Mouse (Mus musculus) MEL (cell line): Measurements from ENCODE around the gene Lhfpl2.

Experiments used
- CHD1 ChIP-seq: IDR thresholded peaks from 2 replicates; pipeline ENCODE4 v1.6.1; 2012; ENCODE audit warnings: low read depth, mild to moderate bottlenecking, inconsistent platforms, low read length, improper control_type of control experiment
- CHD2 ChIP-seq: IDR thresholded peaks from 2 replicates; pipeline ENCODE4 v1.6.1; 2011; ENCODE audit warnings: low read length, improper control_type of control experiment
- CTCF ChIP-seq, 3 experiments: IDR thresholded peaks in 2 of 3; conservative IDR thresholded peaks in 1 of 3; 2 replicates each; pipeline ENCODE4 v1.5.1; 2011 to 2012; ENCODE audit warnings: low read length in 3 of 3, low read depth in 2 of 3, mild to moderate bottlenecking in 2 of 3, improper control_type of control experiment in 1 of 3, inconsistent platforms in 1 of 3, mixed read lengths in 1 of 3, moderate library complexity in 1 of 3; ENCODE audit not compliant: control insufficient read depth in 1 of 3, insufficient read depth in 1 of 3, poor library complexity in 1 of 3, severe bottlenecking in 1 of 3
- E2F4 ChIP-seq: IDR thresholded peaks from 2 replicates; pipeline ENCODE4 v1.6.1; 2011; ENCODE audit warnings: low read depth, low read length, improper control_type of control experiment, borderline replicate concordance
- KAT2A ChIP-seq: conservative IDR thresholded peaks from 2 replicates; pipeline ENCODE4 v1.6.1; 2012; ENCODE audit warnings: low read depth, low read length, improper control_type of control experiment, inconsistent platforms
- MAZ ChIP-seq: IDR thresholded peaks from 2 replicates; pipeline ENCODE4 v1.6.1; 2012; ENCODE audit warnings: low read depth, mild to moderate bottlenecking, inconsistent platforms, low read length, improper control_type of control experiment
- MEF2A ChIP-seq: IDR thresholded peaks from 2 replicates; pipeline ENCODE4 v1.6.1; 2014; ENCODE audit warnings: low read depth, mild to moderate bottlenecking, inconsistent platforms, low read length, improper control_type of control experiment; ENCODE audit not compliant: poor library complexity, insufficient replicate concordance, severe bottlenecking; ENCODE audit errors: extremely low read depth
- NELFE ChIP-seq: IDR thresholded peaks from 2 replicates; pipeline ENCODE4 v1.6.1; 2011; ENCODE audit warnings: low read depth, low read length, improper control_type of control experiment
- POLR2AphosphoS2 ChIP-seq: IDR thresholded peaks from 2 replicates; pipeline ENCODE4 v1.6.1; 2011; ENCODE audit warnings: low read length, improper control_type of control experiment
- POLR2AphosphoS5 ChIP-seq: IDR thresholded peaks from 2 replicates; pipeline ENCODE4 v1.6.1; 2012; ENCODE audit warnings: low read depth, borderline replicate concordance, mild to moderate bottlenecking, inconsistent platforms, low read length, moderate library complexity, mixed read lengths
- SIN3A ChIP-seq: IDR thresholded peaks from 2 replicates; pipeline ENCODE4 v1.6.1; 2012; ENCODE audit warnings: low read length, improper control_type of control experiment, inconsistent platforms
- TCF12 ChIP-seq: IDR thresholded peaks from 2 replicates; pipeline ENCODE4 v1.6.1; 2014; ENCODE audit warnings: low read depth, mild to moderate bottlenecking, inconsistent platforms, low read length, improper control_type of control experiment, moderate library complexity
- USF2 ChIP-seq, 2 experiments: IDR thresholded peaks; 2 replicates each; pipeline ENCODE4 v1.6.1; 2011 to 2012; ENCODE audit warnings: improper control_type of control experiment in 2 of 2, low read length in 2 of 2, borderline replicate concordance in 1 of 2, inconsistent platforms in 1 of 2, low read depth in 1 of 2, mild to moderate bottlenecking in 1 of 2; ENCODE audit not compliant: insufficient read depth in 1 of 2
- ZNF384 ChIP-seq: IDR thresholded peaks from 2 replicates; pipeline ENCODE4 v1.6.1; 2012; ENCODE audit warnings: low read depth, mild to moderate bottlenecking, inconsistent platforms, low read length, improper control_type of control experiment

DNA sequence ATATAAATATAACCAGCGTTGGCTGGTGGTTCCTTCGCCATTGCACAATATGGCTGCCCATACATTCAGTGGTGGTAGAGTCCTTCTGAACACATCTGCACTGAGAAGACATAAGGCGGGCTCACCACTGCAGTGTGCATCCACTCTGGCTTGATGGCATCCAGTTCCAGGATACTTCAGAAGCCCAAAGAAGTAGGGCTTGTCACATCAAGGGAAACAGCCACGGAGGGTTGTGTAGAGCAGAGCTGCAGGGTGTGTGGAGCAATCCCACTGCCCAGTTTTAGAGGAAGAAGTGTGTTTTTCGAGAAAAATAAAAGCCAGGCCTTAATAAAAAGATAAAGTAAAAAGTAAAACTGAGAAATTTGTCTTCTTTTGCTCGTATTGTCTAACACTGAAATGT, 141.0 kb downstream of the Lhfpl2 start:
- TF ChIP-seq E2F4 (no peak), POLR2AphosphoS5 (no peak), MEF2A (no peak), KAT2A (no peak), MAZ (no peak), SIN3A (no peak), CTCF (IDR thresholded peaks at IDR 0.05 in 2 of 3, conservative IDR thresholded peaks at IDR 0.05 in 1 of 3; ENCODE audit: control insufficient read depth in 1 of 3, insufficient read depth in 1 of 3, low read depth in 2 of 3, low read length in 3 of 3, poor library complexity in 1 of 3, severe bottlenecking in 1 of 3) (no peak), NELFE (no peak), USF2 (IDR thresholded peaks at IDR 0.05; ENCODE audit: borderline replicate concordance in 1 of 2, insufficient read depth in 1 of 2, low read depth in 1 of 2, low read length in 2 of 2) (no peak), CHD2 (no peak), ZNF384 (no peak), TCF12 (no peak), POLR2AphosphoS2 (no peak), CHD1 (no peak)
